Mouse (Mus musculus): Measurements from ENCODE around the gene Iqcf4.
"Not testable (repeated sequence)": the region's sequence is repeated elsewhere in the genome, so short reads cannot be mapped to it uniquely, and the experiment has no call there.

Iqcf4 gene

GRCm38 (mm10) chr9:106570896-106571295, at the start of gene Iqcf4:
TSS of gene Iqcf4 (minus strand) at chr9:106570996.
- DNase-seq = no peak

GRCm38 (mm10) chr9:106617496-106617895, 46.7 kb upstream of the Iqcf4 start:
- no peak for DNase-seq

GRCm38 (mm10) chr9:106616306-106616705, 45.5 kb upstream of the Iqcf4 start:
- DNase-seq = no peak

GRCm38 (mm10) chr9:106614616-106615015, 43.8 kb upstream of the Iqcf4 start:
- no peak for DNase-seq

- DNase-seq = no peak
Observed at GRCm38 (mm10) chr9:106613951-106614350, 43.2 kb upstream of the Iqcf4 start.

- DNase-seq = no peak
Observed at GRCm38 (mm10) chr9:106610727-106611126, 39.9 kb upstream of the Iqcf4 start.

GRCm38 (mm10) chr9:106600546-106600945, 29.8 kb upstream of the Iqcf4 start:
- DNase-seq = peak; percentile 4

GRCm38 (mm10) chr9:106598466-106598865, 27.7 kb upstream of the Iqcf4 start:
- DNase-seq = no peak

- no peak for DNase-seq
Observed at GRCm38 (mm10) chr9:106595836-106596235, 25.0 kb upstream of the Iqcf4 start.

- not testable (repeated sequence) for DNase-seq
Observed at GRCm38 (mm10) chr9:106595402-106595801, 24.6 kb upstream of the Iqcf4 start.

- no peak for DNase-seq
Observed at GRCm38 (mm10) chr9:106592158-106592557, 21.4 kb upstream of the Iqcf4 start.

GRCm38 (mm10) chr9:106582552-106582951, 11.8 kb upstream of the Iqcf4 start:
- no peak for DNase-seq

- no peak for DNase-seq
Observed at GRCm38 (mm10) chr9:106580016-106580415, 9.2 kb upstream of the Iqcf4 start.

GRCm38 (mm10) chr9:106576112-106576511, 5.3 kb upstream of the Iqcf4 start:
- no peak for DNase-seq

GRCm38 (mm10) chr9:106573366-106573765, 2.6 kb upstream of the Iqcf4 start:
- DNase-seq = no peak

GRCm38 (mm10) chr9:106572186-106572585, 1.4 kb upstream of the Iqcf4 start:
- DNase-seq = no peak

- no peak for DNase-seq
Observed at GRCm38 (mm10) chr9:106566437-106566836, 4.4 kb downstream of the Iqcf4 start.

- DNase-seq = no peak
Observed at GRCm38 (mm10) chr9:106564025-106564424, 6.8 kb downstream of the Iqcf4 start.

- DNase-seq = no peak
Observed at GRCm38 (mm10) chr9:106562291-106562690, 8.5 kb downstream of the Iqcf4 start.

- DNase-seq = no peak
Observed at GRCm38 (mm10) chr9:106561531-106561930, 9.3 kb downstream of the Iqcf4 start, which contains the start of gene Iqcf3. TSS of gene Iqcf3 (minus strand) at chr9:106561631.

- no peak for DNase-seq
Observed at GRCm38 (mm10) chr9:106534975-106535374, 35.8 kb downstream of the Iqcf4 start.

GRCm38 (mm10) chr9:106534296-106534695, 36.5 kb downstream of the Iqcf4 start:
- DNase-seq = no peak

GRCm38 (mm10) chr9:106531833-106532232, 39.0 kb downstream of the Iqcf4 start:
- no peak for DNase-seq

GRCm38 (mm10) chr9:106519909-106520308, 50.9 kb downstream of the Iqcf4 start:
- DNase-seq = no peak

- no peak for DNase-seq
Observed at GRCm38 (mm10) chr9:106519433-106519832, 51.4 kb downstream of the Iqcf4 start.

Measured in cerebellum, adult 11-12 months (tissue).